Mouse (Mus musculus) yolk sac, embryonic 10.5 days (tissue): Measurements from ENCODE around the gene Trmt44.
"Not testable (repeated sequence)": the region's sequence is repeated elsewhere in the genome, so short reads cannot be mapped to it uniquely, and the experiment has no call there.

ENCODE experiments used
- DNase-seq: peaks from one replicate; pipeline ENCODE4 v3.0.0-alpha.2; 2017; ENCODE audit warnings: low spot score

Gene Trmt44

DNA sequence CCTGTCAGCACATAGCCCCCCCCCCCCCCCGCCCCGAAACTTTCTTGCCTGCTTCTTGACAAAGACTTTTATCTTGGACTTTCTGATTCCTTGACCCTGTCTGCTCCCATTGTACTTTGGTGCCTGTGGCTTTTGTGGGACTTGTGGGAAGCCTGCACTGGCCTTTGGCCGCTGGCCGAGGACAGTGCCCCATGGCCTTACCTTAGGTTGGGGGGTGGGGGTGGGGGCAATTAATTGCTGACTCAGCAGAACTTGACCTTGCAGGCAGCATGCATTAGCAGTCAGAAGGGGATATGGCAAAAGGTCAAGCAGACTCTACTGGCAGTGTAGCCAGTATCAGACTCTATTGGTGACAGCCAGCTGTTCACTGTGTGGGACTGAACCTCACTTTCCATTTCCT is 16.6 kb upstream of the Trmt44 start:
- no peak for DNase-seq

DNA sequence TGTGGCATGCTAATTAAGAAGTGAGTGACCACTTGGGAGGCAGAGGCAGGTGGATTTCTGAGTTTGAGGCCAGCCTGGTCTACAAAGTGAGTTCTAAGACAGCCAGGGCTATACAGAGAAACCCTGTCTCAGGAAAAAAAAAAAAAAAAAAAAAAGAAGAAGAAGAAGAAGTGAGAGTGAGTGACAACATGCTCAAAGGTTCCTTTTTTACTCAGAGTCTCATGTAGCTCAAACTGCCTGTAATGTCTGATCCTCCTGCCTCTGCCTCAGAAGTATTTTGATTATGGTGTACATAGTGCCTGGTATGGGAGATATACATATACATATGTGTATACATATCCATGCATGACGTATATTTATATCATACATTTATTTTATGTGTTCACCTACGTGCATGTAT is 9.4 kb upstream of the Trmt44 start:
- not testable (repeated sequence) for DNase-seq

GRCm38 (mm10) chr5:35583221-35583783 is 8.4 kb upstream of the Trmt44 start:
- no peak for DNase-seq

DNA sequence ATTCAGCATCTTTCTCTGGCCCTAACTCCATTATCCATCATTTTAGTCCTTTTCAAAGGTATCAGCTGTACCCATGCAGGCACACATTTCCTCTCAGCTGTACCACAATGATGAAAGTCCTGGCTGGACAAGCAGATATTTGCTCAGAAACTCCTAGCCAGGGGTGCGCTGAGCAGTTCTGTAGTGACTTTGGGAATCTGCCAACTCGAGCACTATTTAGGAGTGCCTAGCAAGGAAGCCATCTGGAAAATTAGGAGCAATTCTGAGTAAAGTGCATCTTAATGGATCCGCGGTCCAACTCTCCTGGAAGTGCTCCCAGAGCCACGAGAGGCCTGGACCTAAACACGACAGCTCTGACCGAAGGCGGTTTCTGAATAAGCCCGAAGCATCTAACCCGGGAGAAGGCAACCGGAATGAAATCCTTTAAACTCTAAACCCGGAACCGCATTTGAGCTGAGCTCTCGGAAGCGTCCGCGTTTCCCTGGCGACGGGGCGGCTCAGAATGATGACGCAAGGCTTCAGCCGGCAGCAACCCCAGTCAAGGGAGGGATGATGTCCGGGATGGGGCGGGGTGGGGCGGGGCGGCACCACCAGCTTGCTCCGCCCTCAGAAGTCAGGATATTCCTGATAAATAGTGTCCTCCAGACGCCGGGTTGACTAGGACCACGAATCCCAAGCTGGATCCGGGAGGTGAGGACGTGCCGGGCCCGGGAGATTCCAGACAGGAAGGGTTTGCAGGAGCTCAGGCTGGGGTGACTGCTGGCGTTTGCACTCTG is 7.8 kb upstream of the Trmt44 start, which contains the start of gene Acox3:
Gene Acox3, plus strand, starts transcription at position 596 of the 776 bp plus-strand sequence.
- DNase-seq: peak; percentile 94

- no peak for DNase-seq
Measured at GRCm38 (mm10) chr5:35580156-35580922, 5.5 kb upstream of the Trmt44 start.

DNA sequence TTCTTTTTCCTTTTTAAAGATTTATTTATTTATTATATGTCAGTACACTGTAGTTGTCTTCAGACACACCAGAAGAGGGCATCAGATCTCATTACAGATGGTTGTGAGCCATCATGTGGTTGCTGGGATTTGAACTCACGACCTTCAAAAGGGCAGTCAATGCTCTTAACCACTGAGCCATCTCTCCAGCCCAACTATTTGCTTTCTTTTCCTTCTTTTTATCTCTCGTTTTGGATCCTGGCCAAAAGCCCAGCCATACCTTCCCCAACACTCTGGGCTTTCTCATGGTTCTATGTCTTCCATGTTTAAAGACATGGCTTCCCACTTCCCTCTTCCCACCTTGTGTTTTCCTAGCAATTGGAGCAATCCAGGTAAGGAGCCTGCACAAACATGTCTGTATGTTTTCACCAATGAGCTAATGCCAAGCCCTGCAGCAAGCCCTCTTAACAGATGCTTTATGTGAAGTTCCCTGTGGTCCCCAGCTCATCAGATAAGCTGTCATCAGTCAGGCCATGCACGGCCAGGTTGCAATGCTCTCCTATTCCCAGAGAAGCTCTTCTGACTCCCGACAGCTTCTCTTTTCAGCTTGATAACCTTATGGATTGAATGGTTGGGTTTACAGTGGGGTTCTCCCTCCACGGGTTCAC is 4.5 kb upstream of the Trmt44 start:
- DNase-seq: no peak

DNA sequence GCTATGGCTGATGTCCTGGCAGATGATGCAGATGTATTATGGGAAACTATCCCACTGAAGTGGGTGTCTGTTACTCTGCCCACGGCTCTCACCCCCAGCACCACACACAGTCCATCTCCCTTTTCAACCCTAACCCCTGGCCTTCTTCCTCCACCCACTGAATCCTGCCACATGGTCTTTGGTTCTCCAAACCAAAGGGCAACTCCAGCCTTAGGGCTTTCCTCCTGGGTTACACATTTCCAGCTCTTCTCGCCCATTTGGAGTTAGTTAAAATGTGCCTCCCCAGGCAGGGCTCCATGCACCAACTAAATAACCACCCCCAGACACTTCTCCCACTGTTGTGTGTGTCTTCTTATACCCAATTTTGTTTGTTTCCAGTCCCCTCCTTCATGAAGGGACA is 3.5 kb upstream of the Trmt44 start:
- DNase-seq: no peak

DNA sequence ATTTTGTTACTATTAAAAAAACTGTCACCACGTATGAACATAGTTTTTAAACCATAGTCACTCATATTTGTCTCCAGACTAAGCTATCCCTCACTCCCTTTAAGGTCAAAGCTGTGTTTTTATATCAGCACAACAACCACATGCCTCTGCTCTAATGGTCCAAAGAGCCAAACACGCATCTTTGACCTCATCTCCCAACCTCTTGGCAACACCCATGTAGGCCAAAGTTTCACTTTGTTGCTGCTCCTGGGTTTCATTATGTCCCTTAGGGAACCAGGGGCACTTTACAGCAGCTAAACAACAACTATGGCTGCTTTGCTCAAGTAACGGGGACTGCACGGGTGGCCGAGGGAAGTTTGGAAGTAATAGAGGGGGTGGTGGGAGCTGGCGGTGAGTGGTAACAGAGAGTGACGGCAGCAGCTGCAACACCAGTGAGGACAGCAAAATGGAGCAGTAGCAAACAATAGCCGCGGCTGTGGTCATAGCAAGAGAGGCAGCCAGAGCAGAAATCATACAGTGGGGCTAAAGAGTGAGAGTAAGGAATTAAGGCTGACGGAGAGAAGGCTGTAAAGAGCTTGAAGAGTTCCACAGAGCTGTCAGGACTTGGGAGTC is 1.6 kb upstream of the Trmt44 start:
- no peak for DNase-seq

DNA sequence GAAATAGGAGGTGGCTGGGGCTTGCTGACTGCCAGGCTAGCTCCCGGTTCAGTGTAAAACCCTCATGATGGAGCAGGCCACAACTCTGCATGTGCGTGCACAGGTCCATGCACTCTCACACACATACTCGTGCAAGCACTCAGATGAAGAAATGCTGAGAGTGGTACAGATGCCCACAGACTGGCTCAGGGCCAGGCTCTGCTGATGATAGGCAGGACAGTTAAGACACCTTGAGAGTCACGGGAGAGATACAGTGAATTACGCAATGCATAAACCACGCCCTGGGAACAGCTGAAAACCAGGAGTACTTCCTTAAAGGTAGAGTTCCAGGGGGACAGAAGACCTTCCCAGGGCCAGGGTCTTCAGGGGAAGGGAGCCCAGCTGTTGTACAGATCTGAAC is 3.3 kb downstream of the Trmt44 start:
- no peak for DNase-seq

- DNase-seq: no peak
Measured at GRCm38 (mm10) chr5:35566632-35567031, 8.2 kb downstream of the Trmt44 start.

GRCm38 (mm10) chr5:35565217-35565616 is 9.7 kb downstream of the Trmt44 start:
- peak; percentile 62 for DNase-seq

GRCm38 (mm10) chr5:35563449-35563848 is 11.4 kb downstream of the Trmt44 start:
- peak; percentile 42 for DNase-seq

GRCm38 (mm10) chr5:35562616-35563015 is 12.3 kb downstream of the Trmt44 start:
- DNase-seq: no peak

GRCm38 (mm10) chr5:35559447-35559846 is 15.4 kb downstream of the Trmt44 start:
- peak; percentile 64 for DNase-seq

DNA sequence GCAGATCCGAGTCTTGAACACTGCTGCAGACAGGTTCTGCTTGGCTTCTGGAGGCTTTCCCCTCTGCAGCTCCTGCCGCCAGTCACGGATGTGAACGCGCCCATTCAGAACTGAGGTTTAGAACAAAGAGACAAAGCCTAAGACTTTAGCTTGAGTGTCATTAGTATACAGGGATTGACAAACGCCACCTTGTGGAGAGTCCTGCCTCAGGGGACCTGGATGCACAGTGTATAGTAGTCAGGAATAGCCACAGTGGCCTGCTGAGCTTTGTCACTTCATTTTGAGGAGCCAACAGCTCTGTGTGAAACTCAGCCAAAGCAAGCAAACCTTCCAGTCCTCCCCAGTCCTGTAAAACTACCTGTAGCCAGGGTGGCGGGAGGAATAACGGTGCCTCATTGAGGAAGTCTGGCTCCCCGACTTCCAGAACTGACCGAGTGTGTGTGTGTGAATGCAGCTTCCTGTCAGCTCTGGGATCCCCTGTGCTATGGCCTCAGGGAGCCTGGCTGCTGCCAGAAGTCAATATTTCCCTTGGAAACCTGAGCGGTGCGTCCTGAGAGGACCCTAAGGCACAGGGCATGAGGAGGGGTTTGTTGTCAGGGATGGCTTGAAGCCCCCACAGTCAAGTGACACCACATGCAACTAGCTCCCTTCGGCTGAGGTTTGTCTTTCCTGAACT is 16.8 kb downstream of the Trmt44 start:
- no peak for DNase-seq

- DNase-seq: no peak
Measured at GRCm38 (mm10) chr5:35556393-35556792, 18.5 kb downstream of the Trmt44 start.

GRCm38 (mm10) chr5:35552838-35553539 is 21.9 kb downstream of the Trmt44 start:
- DNase-seq: no peak

GRCm38 (mm10) chr5:35551855-35552837 is 22.7 kb downstream of the Trmt44 start:
- no peak for DNase-seq

DNA sequence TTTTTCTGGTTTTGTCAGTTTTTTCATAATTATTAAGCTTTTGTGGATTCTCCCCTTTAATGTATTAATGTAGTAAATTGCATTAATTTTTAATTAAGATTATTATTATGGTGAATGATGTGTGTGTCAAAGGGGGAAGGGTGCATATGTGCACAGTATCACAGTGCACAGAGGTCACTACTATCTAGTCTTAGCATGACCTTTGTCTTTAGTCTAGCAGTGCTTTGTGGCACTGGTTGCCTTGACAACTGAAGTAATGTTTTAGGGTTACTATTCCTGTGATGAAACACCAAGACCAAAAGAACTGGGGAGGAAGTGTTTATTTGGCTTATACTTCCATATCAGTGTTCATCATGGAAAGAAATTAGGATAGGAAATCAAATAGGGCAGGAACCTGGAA is 28.7 kb downstream of the Trmt44 start:
- DNase-seq: no peak
